In genomic region chr5:111195488-111196485, GRCm38 (mm10) we compare ENCODE assay signal across 9 mouse cellular contexts.
DNase-seq lines count a peak whose midpoint lies in the region; ATAC-seq lines count a peak whose summit lies in the region.
"Had no signal": no experiment of that assay in that cellular context is flagged by ENCODE, and none has a peak within 500 bp of the region (broad histone marks: within the 10 kb centered on the region; RNA-seq: fewer than 3 reads in every experiment).

No protein-coding gene starts in this region.

- no peak overlapping the region for H3K9ac ChIP-seq in hindbrain, embryonic 16.5 days (ENCODE audit: low read depth, low read length)
- H3K9ac ChIP-seq in stomach, embryonic 15.5 days: no peak overlapping the region
- H3K9ac ChIP-seq: embryonic facial prominence, embryonic 12.5 days had no signal

- H3K27ac ChIP-seq in hindbrain, embryonic 16.5 days (ENCODE audit: low read depth, low read length): peak overlapping the region; percentile 64
- H3K27ac ChIP-seq in stomach, embryonic 15.5 days: peak overlapping the region; percentile 37; the same call in 1 of the 2 replicates
- H3K27ac ChIP-seq: embryonic facial prominence, embryonic 12.5 days had no signal

- H3K4me2 ChIP-seq in hindbrain, embryonic 16.5 days (ENCODE audit: low read length): no peak overlapping the region
- no peak overlapping the region for H3K4me2 ChIP-seq in stomach, embryonic 15.5 days
- H3K4me2 ChIP-seq: embryonic facial prominence, embryonic 12.5 days had no signal

- H3K4me3 ChIP-seq in hindbrain, embryonic 16.5 days (ENCODE audit: low read length): no peak overlapping the region
- no peak overlapping the region for H3K4me3 ChIP-seq in stomach, embryonic 15.5 days (replicated peaks)
- H3K4me3 ChIP-seq: embryonic facial prominence, embryonic 12.5 days had no signal

- peak; percentile 25 for DNase-seq in lung, postnatal 10 days
- no peak for DNase-seq in lung, postnatal 25 days (ENCODE audit: low spot score)
- DNase-seq in cerebellum, adult 8-10 months: peak; percentile 44
- DNase-seq in right cerebral cortex, adult 2 months (ENCODE audit: low spot score in 2 of 2): no peak
- no peak for DNase-seq in frontal cortex, postnatal 36 days (ENCODE audit: low spot score in 2 of 2)

- no peaks in the 10 kb centered on the region for H3K36me3 ChIP-seq in hindbrain, embryonic 16.5 days (ENCODE audit: control insufficient read depth, insufficient read depth, low read length)
- no peaks in the 10 kb centered on the region for H3K36me3 ChIP-seq in stomach, embryonic 15.5 days
- H3K36me3 ChIP-seq: embryonic facial prominence, embryonic 12.5 days had no signal

- H3K27me3 ChIP-seq in hindbrain, embryonic 16.5 days (replicated peaks; ENCODE audit: control insufficient read depth, insufficient read depth, low read length): no peaks in the 10 kb centered on the region
- H3K27me3 ChIP-seq in stomach, embryonic 15.5 days (replicated peaks): no peaks in the 10 kb centered on the region
- H3K27me3 ChIP-seq: embryonic facial prominence, embryonic 12.5 days had no signal

- 48% methylated on average over 11 of the region's 11 CpGs for WGBS in hindbrain, embryonic 16.5 days
- WGBS in stomach, embryonic 15.5 days: 44% methylated on average over 11 of the region's 11 CpGs

- ATAC-seq in hindbrain, embryonic 16.5 days: peak; percentile 67
- ATAC-seq in stomach, embryonic 15.5 days (ENCODE audit: insufficient read depth, low FRiP score, low read depth): 0 out of 2 replicates have a peak, but pooled peaks have one; percentile 37
- no peak for ATAC-seq in erythroid progenitor cell, adult 5-6 weeks (replicated peaks; ENCODE audit: low FRiP score, poor library complexity, severe bottlenecking)

- no peaks in the 10 kb centered on the region for H3K9me3 ChIP-seq in hindbrain, embryonic 16.5 days (ENCODE audit: control insufficient read depth, low read length)
- no peaks in the 10 kb centered on the region for H3K9me3 ChIP-seq in stomach, embryonic 15.5 days
- H3K9me3 ChIP-seq: embryonic facial prominence, embryonic 12.5 days had no signal

- peaks cover 51% of the 10 kb centered on the region for H3K4me1 ChIP-seq in hindbrain, embryonic 16.5 days (ENCODE audit: control insufficient read depth, insufficient read depth, low read depth, low read length)
- H3K4me1 ChIP-seq in stomach, embryonic 15.5 days: peaks cover 10% of the 10 kb centered on the region; the same call in 1 of the 2 replicates

Comparison
In these comparisons a context has a peak if more than half of its experiments do, and no peak if none do; other contexts are left out.
1. DNase-seq: peak in lung, postnatal 10 days (single experiment) and cerebellum, adult 8-10 months (single experiment); none in lung, postnatal 25 days (single experiment), right cerebral cortex, adult 2 months (0 of 2) and frontal cortex, postnatal 36 days (0 of 2).